Comparison of ENCODE assay signal across 9 mouse cellular contexts in the genomic region with DNA sequence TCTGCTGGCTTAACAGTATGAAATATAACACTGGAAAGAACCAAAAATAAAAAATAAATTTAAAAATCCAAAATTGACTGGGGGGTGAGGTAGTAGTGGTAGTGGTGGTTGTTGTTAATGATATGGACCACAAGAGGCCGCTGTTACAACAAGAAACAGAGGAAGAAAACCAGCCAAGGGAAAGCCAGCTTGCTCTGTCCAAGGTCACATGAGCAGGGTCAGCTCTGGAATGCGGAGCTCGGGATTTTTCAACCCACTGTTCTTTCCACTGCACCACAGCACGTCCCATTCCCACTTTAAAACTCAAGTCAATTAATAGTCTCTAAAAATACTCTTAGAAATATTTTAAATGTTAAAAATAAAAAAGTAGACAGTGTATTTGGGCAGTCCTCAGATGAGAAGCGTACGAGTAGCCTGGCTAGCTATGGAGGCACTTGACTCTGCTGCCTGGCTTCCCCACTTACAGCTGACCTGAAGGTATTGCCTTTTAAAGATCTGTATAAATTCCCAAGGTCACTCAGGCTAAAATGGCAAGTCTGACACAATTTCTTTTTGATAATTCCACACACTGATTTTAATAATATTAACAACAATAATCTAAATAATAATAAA. TPM values are rescaled to one million over a fixed set of nuclear protein-coding genes. Genes with fewer than 3 reads are reported as not detected.
DNase-seq lines count a peak whose midpoint lies in the region; ATAC-seq and TF ChIP-seq lines count a peak whose summit lies in the region.
"Had no signal": no experiment of that assay in that cellular context is flagged by ENCODE, and none has a peak within 500 bp of the region (broad histone marks: within the 10 kb centered on the region; RNA-seq: fewer than 3 reads in every experiment).

No protein-coding gene starts in this region.

- no peak overlapping the region for H3K9ac ChIP-seq in forebrain, embryonic 14.5 days (ENCODE audit: low read length)
- no peak overlapping the region for H3K9ac ChIP-seq in hindbrain, embryonic 13.5 days

- H3K36me3 ChIP-seq in G1E (replicated peaks): no peaks in the 10 kb centered on the region
- no peaks in the 10 kb centered on the region for H3K36me3 ChIP-seq in forebrain, embryonic 14.5 days (ENCODE audit: control insufficient read depth, insufficient read depth, low read length)
- no peaks in the 10 kb centered on the region for H3K36me3 ChIP-seq in hindbrain, embryonic 13.5 days

- 27% methylated on average over 6 of the region's 6 CpGs for WGBS in forebrain, embryonic 14.5 days
- 27% methylated on average over 6 of the region's 6 CpGs for WGBS in hindbrain, embryonic 13.5 days

- no peak overlapping the region for H3K4me2 ChIP-seq in forebrain, embryonic 14.5 days (ENCODE audit: low read length)
- no peak overlapping the region for H3K4me2 ChIP-seq in hindbrain, embryonic 13.5 days

- H3K27me3 ChIP-seq in G1E (ENCODE audit: insufficient read depth, low read length): peaks cover 23% of the 10 kb centered on the region
- H3K27me3 ChIP-seq in forebrain, embryonic 14.5 days (replicated peaks; ENCODE audit: control insufficient read depth, insufficient read depth, low read length): no peaks in the 10 kb centered on the region
- H3K27me3 ChIP-seq in hindbrain, embryonic 13.5 days: 0 out of 2 replicates have a peak, but pooled peaks cover 3% of the 10 kb centered on the region

- H3K27ac ChIP-seq in forebrain, embryonic 14.5 days (ENCODE audit: low read depth, low read length): no peak overlapping the region
- H3K27ac ChIP-seq in hindbrain, embryonic 13.5 days: no peak overlapping the region
- H3K27ac ChIP-seq: macrophage had no signal

- H3K9me3 ChIP-seq in G1E (replicated peaks): no peaks in the 10 kb centered on the region
- H3K9me3 ChIP-seq in forebrain, embryonic 14.5 days (replicated peaks; ENCODE audit: control insufficient read depth, low read length): no peaks in the 10 kb centered on the region
- H3K9me3 ChIP-seq in hindbrain, embryonic 13.5 days: no peaks in the 10 kb centered on the region

- H3K4me3 ChIP-seq in G1E (ENCODE audit: low read depth, low read length): no peak overlapping the region
- no peak overlapping the region for H3K4me3 ChIP-seq in forebrain, embryonic 14.5 days (ENCODE audit: low read depth, low read length)
- H3K4me3 ChIP-seq in hindbrain, embryonic 13.5 days: no peak overlapping the region

- peak; percentile 29; the same call in 1 of the 2 replicates for TF ChIP-seq CTCF in G1E (IDR thresholded peaks at IDR 0.05; ENCODE audit: low read depth, low read length)

- peaks cover 7% of the 10 kb centered on the region for H3K4me1 ChIP-seq in G1E (ENCODE audit: insufficient read depth, low read depth, low read length)
- H3K4me1 ChIP-seq in forebrain, embryonic 14.5 days (ENCODE audit: control insufficient read depth, insufficient read depth, low read length): no peaks in the 10 kb centered on the region
- no peaks in the 10 kb centered on the region for H3K4me1 ChIP-seq in hindbrain, embryonic 13.5 days (replicated peaks)

- peak; percentile 40 for DNase-seq in G1E (ENCODE audit: low spot score)
- peak; percentile 63 for DNase-seq in c-Kit-positive CD71-positive TER-119-positive erythroid progenitor cells, embryonic 14.5 days (ENCODE audit: low spot score)
- DNase-seq in forebrain, embryonic 14.5 days (ENCODE audit: low spot score): peak; percentile 79
- DNase-seq in layer of hippocampus, adult 9-11 months: peak; percentile 54
- peak; percentile 77 for DNase-seq in lung, postnatal 14 days
- DNase-seq in retina, adult 2 months (ENCODE audit: low read depth, low spot score): peak; percentile 59
- peak; percentile 64 for DNase-seq in thymus, postnatal 4 days

- peak; percentile 22; the same call in 1 of the 2 replicates for ATAC-seq in G1E (ENCODE audit: extremely low read depth, insufficient number of reproducible peaks, low FRiP score, poor library complexity, severe bottlenecking)
- peak; percentile 72; the same call in 1 of the 2 replicates for ATAC-seq in forebrain, embryonic 14.5 days
- peak; percentile 65 for ATAC-seq in hindbrain, embryonic 13.5 days (ENCODE audit: low FRiP score)

RNA-seq across cellular contexts. Expression of a gene that starts 37.4 kb away (rescaled TPM):
- not detected in 2 replicates for total RNA-seq in G1E (2014; fragmentation: Nextera tagmentation)
- 0.06 and 0.27 TPM in 2 replicates for total RNA-seq in G1E (2017)
- polyA plus RNA-seq in G1E (2012): not detected in 2 replicates
- polyA plus RNA-seq in forebrain, embryonic 14.5 days (2014; fragmentation: Nextera tagmentation; extraction: Ambion mirVana): 9.2 and 12.3 TPM in 2 replicates
- 7.0 and 7.1 TPM in 2 replicates for polyA plus RNA-seq in hindbrain, embryonic 13.5 days (2015; fragmentation: Nextera tagmentation; extraction: Ambion mirVana)

Comparison
In these comparisons a context has a peak if more than half of its experiments do, and no peak if none do; other contexts are left out.
1. ATAC-seq: peak in every context shown above with its lines; median percentile 72 in forebrain, embryonic 14.5 days; 65 in hindbrain, embryonic 13.5 days; 22 in G1E.